Mouse (Mus musculus) kidney, embryonic 16.5 days (tissue): ENCODE measurements at regions not wholly inside any gene's neighbourhood (a gene's known extent, or its start where the extent isn't known, plus 50 kb on each side); places are given as distances from the start of the nearest gene placed in this dataset.

Source experiments
- ATAC-seq: fragments of 200-750 bp; cut with Nextera tagmentation; 2 replicates; pipeline ENCODE4 v1.8.0; 2017; ENCODE audit warnings: moderate TSS enrichment; ENCODE audit not compliant: low FRiP score, low TSS enrichment
- H3K27ac ChIP-seq: fragments of 300-500 bp; sonication (generic); 2 replicates; pipeline ENCODE4 v1.5.1; 2014; ENCODE audit warnings: low read length
- H3K27me3 ChIP-seq: fragments of 300-500 bp; sonication (generic); 2 replicates; pipeline ENCODE4 v1.6.1; 2014; ENCODE audit warnings: low read length, control low read depth, mixed read lengths; ENCODE audit not compliant: insufficient read depth
- H3K36me3 ChIP-seq: fragments of 300-500 bp; sonication (generic); 2 replicates; pipeline ENCODE4 v1.6.1; 2014; ENCODE audit warnings: low read length, control low read depth, mixed read lengths; ENCODE audit not compliant: insufficient read depth
- H3K4me1 ChIP-seq: fragments of 300-500 bp; sonication (generic); 2 replicates; pipeline ENCODE4 v1.6.1; 2014; ENCODE audit warnings: low read length, control low read depth, mixed read lengths; ENCODE audit not compliant: insufficient read depth
- H3K4me2 ChIP-seq: fragments of 300-500 bp; sonication (generic); replicated peaks from 2 replicates; pipeline ENCODE4 v1.6.1; 2014; ENCODE audit warnings: low read depth, low read length
- H3K4me3 ChIP-seq: fragments of 300-500 bp; sonication (generic); 2 replicates; pipeline ENCODE4 v1.5.1; 2014; ENCODE audit warnings: mild to moderate bottlenecking, low read length
- H3K9ac ChIP-seq: fragments of 300-500 bp; sonication (generic); replicated peaks from 2 replicates; pipeline ENCODE4 v1.6.1; 2014; ENCODE audit warnings: low read length
- H3K9me3 ChIP-seq: fragments of 300-500 bp; sonication (generic); 2 replicates; pipeline ENCODE4 v1.6.1; 2016; ENCODE audit warnings: low read length, control low read depth
- WGBS: fragments of 180-500 bp; shearing (Covaris S2); extraction: QIAGEN DNeasy Blood & Tissue Kit; methylation state at CpG from one replicate; pipeline ENCODE4 v1.1.7; 2014; 5-methylcytosine and 5-hydroxymethylcytosine counted together

DNA sequence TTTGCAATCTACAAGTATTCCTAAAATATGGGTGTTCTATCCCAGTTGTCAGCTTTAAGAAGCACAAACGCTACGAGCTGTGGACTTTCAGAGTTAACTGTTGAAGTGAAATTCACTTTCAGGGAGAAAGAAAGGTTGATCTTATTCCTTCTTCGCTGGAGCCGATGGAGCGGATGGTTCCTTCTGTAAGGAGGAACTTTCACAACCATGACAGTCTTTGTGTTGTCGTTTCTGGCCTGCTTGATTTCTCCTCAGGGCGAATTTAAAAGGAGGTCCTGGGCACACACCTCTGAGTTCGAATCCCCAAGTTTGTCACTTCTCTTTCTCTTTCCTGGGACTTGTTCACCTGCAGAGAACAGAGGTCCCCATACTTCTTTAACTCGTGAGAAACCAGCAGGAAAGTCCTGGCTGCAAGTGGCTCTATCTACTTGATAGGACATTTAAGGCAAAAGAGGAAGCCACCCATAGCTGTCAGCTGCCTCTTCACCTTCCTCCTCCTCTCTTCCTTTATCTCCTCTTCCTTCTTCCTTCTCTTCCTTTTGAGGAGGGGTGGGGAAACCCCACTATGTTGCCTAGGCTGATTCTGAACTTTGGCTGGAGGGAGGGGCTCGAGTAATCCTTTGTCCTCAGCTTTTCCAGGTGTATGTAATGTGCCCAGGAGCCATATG is 265.9 kb upstream of the Klf3 start:
- Histone ChIP-seq H3K36me3 (no peaks in the 10 kb centered on the region), H3K9me3 (no peaks in the 10 kb centered on the region), H3K9ac (no peak overlapping the region), H3K4me1 (peaks cover 11% of the 10 kb centered on the region; the same call in 1 of the 2 replicates), H3K27me3 (no peaks in the 10 kb centered on the region), H3K4me2 (peak overlapping the region; percentile 26; the same call in 1 of the 2 replicates), H3K4me3 (no peak overlapping the region), H3K27ac (no peak overlapping the region)
- WGBS = 73% methylated on average over 10 of the region's 10 CpGs
- ATAC-seq = no peak

DNA sequence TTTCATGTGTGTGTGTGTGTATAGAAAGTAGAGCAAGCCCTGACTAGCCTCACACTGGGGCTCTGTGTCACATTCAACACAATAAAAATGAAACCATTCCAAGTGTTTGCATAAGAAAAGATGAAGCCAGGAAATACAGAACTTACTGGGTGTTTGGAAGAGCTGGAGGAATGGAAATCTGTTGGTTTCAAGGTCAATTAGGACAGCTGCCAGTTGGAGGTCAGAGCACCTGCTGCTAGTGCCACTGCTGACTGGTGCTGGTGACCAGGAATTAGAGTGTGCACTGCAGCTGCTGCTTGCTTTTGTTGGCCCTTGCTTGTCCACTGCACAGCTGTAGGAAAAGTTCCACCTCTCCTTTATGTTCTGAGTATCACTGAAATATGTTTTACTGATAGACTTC is 261.4 kb upstream of the Klf3 start:
- Histone ChIP-seq H3K27ac (no peak overlapping the region), H3K9ac (no peak overlapping the region), H3K4me2 (no peak overlapping the region), H3K27me3 (no peaks in the 10 kb centered on the region), H3K4me1 (peaks cover 4% of the 10 kb centered on the region; the same call in 1 of the 2 replicates), H3K9me3 (no peaks in the 10 kb centered on the region), H3K36me3 (no peaks in the 10 kb centered on the region), H3K4me3 (no peak overlapping the region)
- no peak for ATAC-seq

DNA sequence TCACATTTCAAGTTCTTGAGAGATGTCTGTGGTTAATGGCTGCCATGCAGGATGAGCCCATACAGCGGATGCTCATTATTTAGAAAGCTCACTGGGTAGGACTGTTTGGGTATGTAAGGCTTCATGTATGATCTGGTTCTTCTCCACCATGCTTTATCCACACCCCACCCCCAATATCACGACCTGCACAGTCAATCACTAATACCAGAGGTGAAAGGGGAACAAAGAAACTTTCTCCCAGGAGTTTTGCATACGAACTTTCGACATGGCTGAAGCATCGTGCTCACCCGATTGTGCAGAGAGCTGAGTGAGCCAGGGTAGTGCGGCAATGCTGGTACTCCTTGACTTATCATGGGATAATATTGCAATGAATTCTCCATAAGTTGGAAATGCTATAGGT is 247.3 kb upstream of the Klf3 start:
- Histone ChIP-seq H3K4me3 (no peak overlapping the region), H3K27ac (no peak overlapping the region)
- WGBS = 92% methylated on average over 7 of the region's 7 CpGs

DNA sequence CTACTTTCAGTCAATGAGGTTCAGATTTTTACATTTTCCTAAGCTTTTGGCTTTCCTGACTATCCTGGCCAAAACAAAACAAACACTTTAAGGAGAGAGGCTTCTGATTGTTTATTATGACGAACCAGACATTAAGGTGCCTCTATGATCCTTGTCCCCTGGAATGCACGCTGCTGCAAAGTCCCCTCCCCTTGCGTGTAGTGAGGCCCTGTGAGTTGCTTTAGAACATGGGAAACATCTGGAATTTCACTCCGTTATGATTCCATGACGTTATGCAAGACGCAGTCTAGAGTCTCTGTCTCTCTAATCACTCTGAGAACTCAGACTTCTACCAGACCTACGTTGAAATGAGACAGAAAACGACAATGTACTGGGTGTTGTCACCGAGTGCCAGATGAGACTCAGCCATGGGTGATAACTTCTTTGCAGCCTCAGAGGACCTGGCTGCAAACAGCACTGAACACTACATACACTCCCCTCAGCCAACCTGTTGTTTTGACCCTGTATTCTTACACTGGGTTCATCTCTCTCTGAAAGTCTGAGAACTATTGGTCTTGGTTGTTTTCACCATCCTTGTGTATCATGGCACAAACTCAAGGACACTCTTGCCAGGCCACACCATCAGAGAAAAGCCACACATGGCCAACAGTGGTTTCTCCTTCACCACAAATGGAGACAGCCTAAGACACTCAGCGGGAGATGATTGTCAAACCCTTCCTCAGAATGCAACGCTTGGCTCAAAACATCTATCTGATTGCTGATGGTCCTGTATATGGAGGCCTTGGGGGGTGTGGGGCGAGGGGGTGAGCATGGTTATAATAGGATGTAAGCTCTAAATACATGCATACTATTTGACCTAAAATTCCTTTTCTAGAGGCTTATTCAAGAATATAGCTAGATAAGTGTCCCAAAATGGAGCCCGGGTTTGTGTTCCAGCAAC is 236.5 kb upstream of the Klf3 start:
- H3K4me1 ChIP-seq = no peaks in the 10 kb centered on the region
- H3K4me3 ChIP-seq = no peak overlapping the region
- no peak for ATAC-seq
- H3K9ac ChIP-seq = no peak overlapping the region
- H3K4me2 ChIP-seq = no peak overlapping the region
- H3K27ac ChIP-seq = no peak overlapping the region
- H3K27me3 ChIP-seq = no peaks in the 10 kb centered on the region
- H3K36me3 ChIP-seq = no peaks in the 10 kb centered on the region
- H3K9me3 ChIP-seq = no peaks in the 10 kb centered on the region
- 86% methylated on average over 13 of the region's 13 CpGs for WGBS

More for the DNA sequence above, 247.3 kb upstream of the Klf3 start:
- no peaks in the 10 kb centered on the region for H3K27me3 ChIP-seq
- H3K9ac ChIP-seq = no peak overlapping the region
- H3K9me3 ChIP-seq = peaks cover 3% of the 10 kb centered on the region; the same call in 1 of the 2 replicates
- no peaks in the 10 kb centered on the region for H3K36me3 ChIP-seq
- no peak overlapping the region for H3K4me2 ChIP-seq
- no peak for ATAC-seq
- no peaks in the 10 kb centered on the region for H3K4me1 ChIP-seq

DNA sequence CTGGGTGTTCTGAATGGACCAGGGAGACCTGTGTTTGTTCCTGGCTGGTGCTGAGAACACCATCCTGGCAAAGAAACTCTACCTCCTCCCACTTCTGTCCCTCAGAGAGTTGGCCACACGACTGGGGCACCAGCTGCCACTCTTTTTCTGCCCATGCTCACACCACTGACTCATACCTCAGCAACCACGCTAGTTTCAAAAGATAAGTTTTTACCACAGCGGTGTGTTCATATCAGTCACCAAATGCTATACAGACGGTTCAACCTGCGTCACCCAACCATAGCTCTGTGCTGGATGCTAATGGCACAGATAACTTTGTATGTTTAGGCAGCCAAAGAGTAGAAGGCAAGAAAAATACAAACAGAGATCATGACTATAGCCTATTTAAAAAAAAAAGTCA is 235.4 kb upstream of the Klf3 start:
- Histone ChIP-seq H3K27me3 (no peaks in the 10 kb centered on the region), H3K27ac (no peak overlapping the region), H3K4me2 (no peak overlapping the region), H3K9ac (no peak overlapping the region), H3K36me3 (no peaks in the 10 kb centered on the region), H3K4me3 (no peak overlapping the region), H3K9me3 (no peaks in the 10 kb centered on the region), H3K4me1 (no peaks in the 10 kb centered on the region)
- WGBS = 87% methylated on average over 5 of the region's 5 CpGs
- ATAC-seq = no peak

DNA sequence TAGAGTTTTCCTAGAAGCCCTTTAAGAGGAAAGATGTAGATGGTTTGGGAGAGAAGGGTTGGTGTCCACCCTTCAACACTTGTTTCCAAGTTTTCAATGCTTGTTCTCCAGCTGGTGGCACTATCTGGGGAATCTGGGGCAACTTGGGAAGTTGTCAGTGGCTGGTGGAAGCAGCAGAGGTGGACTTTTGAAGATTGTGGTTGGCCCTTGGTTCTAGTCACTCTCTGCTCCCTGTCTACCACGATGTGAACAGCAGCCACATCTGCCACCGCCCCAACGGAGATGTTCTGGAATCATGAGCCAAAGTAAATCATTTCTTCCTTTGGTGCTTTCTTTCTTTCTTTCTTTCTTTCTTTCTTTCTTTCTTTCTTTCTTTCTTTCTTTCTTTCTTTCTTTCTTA is 234.9 kb upstream of the Klf3 start:
- H3K4me2 ChIP-seq = no peak overlapping the region
- no peaks in the 10 kb centered on the region for H3K27me3 ChIP-seq
- H3K36me3 ChIP-seq = no peaks in the 10 kb centered on the region
- 91% methylated on average over 3 of the region's 3 CpGs for WGBS
- no peaks in the 10 kb centered on the region for H3K9me3 ChIP-seq
- no peak overlapping the region for H3K4me3 ChIP-seq
- H3K4me1 ChIP-seq = no peaks in the 10 kb centered on the region
- no peak overlapping the region for H3K9ac ChIP-seq
- H3K27ac ChIP-seq = no peak overlapping the region
- ATAC-seq = no peak

DNA sequence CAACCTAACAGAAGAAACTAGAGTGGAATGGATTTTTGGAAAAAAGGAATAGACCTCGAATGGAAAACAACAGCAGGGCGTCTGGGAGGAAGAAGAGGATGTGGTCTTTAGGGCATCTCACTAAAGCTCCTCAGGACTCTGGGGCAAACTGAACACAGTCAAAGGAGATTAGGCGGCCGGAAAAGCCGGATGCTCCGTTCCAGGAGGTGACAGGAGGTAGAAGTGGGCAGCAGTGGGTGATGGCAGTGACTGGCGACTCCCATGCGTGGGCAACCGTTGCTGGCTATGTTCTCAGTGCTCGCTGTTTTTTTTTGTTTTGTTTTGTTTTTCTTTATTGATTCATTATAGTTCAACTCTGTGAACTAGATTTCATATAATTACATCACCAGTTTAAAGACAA is 228.8 kb upstream of the Klf3 start:
- 74% methylated on average over 10 of the region's 10 CpGs for WGBS
- Histone ChIP-seq H3K9me3 (no peaks in the 10 kb centered on the region), H3K27me3 (no peaks in the 10 kb centered on the region), H3K4me2 (no peak overlapping the region), H3K36me3 (no peaks in the 10 kb centered on the region), H3K4me1 (peaks cover 38% of the 10 kb centered on the region), H3K9ac (no peak overlapping the region), H3K4me3 (no peak overlapping the region), H3K27ac (no peak overlapping the region)
- no peak for ATAC-seq

DNA sequence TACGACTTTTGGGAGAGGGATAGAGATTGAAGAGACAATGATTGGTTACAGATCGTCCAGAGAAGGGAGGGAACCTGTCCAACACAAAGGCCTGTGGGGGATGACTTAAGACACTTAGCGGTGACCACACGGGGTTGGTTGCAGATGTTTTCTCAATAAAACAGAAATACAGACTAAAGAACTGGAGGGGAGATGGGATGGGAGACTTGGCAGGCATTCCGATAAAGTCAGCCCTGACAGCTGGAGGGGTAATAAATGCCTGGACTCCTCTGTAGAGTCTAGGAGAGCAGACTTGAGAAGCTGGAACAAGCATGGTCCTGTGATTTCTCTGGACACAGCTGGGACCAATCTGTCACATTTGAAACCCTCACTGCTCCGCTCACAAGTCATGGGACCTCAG is 227.3 kb upstream of the Klf3 start:
- H3K27me3 ChIP-seq = no peaks in the 10 kb centered on the region
- peak overlapping the region; percentile 57; the same call in 1 of the 2 replicates for H3K27ac ChIP-seq
- ATAC-seq = peak; percentile 55
- no peaks in the 10 kb centered on the region for H3K36me3 ChIP-seq
- H3K4me1 ChIP-seq = peaks cover 53% of the 10 kb centered on the region
- no peaks in the 10 kb centered on the region for H3K9me3 ChIP-seq
- H3K4me3 ChIP-seq = no peak overlapping the region
- WGBS = 33% methylated on average over 6 of the region's 6 CpGs
- H3K4me2 ChIP-seq = no peak overlapping the region
- no peak overlapping the region for H3K9ac ChIP-seq

DNA sequence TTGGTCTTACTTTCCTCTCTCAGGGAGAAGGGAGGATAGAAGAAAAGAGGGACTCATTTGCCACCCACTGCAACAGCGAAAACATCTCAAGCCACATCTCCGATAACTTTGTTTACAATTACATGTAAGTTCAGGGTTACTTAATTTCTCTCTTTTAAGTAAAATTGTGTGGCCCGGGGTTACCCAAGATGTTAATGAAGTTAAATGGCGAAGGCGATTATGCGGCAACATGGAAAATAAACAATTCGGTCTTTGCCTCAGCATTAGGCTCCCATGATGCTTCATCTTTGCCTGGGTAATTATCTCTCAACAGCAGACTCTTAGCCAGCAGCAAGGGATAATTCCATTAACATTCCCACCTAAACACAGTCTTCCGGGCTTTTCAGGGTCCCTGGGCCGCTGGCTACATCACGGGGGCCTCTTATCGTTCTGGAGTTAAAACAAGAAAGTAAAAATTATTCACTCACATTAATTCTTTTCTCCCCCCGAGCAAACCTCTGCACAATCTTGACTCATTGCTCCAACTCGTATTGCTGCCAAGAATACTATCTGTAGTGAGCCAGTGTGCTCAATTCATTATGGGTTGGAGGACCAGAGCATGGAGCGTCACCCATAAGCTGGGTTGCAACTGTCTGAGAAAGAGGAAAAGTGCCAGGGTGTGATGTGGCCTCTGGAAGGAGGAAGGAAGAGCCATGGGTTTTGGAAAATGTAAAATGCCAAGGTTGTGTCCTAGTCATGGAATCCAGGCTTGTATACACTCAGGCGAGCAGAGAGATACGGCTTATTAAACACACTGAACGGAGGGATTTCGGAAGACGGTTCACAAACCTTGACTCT is 226.5 kb upstream of the Klf3 start:
- WGBS = 63% methylated on average over 19 of the region's 19 CpGs
- Histone ChIP-seq H3K4me2 (no peak overlapping the region), H3K27me3 (no peaks in the 10 kb centered on the region), H3K27ac (peak overlapping the region; percentile 57; the same call in 1 of the 2 replicates), H3K4me1 (peaks cover 60% of the 10 kb centered on the region), H3K4me3 (no peak overlapping the region), H3K9me3 (no peaks in the 10 kb centered on the region), H3K36me3 (no peaks in the 10 kb centered on the region), H3K9ac (no peak overlapping the region)
- no peak for ATAC-seq
